10 mouse cellular contexts compared by ENCODE assay signal in the genomic region with DNA sequence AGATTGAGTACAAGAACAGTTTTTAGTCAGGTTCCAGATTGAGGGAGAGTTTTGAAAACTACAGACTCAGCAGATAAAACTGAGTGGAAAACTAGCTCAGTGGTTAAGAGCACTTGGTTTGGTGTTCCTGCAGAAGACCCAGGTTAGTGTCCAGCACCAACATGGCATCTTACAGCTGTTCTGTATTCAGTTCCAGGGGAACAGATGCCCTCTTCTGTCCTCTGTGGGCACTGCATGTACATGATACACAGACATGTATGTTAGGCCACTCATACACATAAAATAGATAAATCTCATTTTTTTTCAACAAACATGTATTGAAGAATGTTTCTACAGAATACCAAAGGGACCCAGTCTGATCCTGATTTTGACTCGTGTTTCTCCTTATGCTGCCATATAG. TPM values are rescaled to one million over a fixed set of nuclear protein-coding genes. Genes with fewer than 3 reads are reported as not detected.
DNase-seq lines count a peak whose midpoint lies in the region; ATAC-seq and TF ChIP-seq lines count a peak whose summit lies in the region.
"Had no signal": no experiment of that assay in that cellular context is flagged by ENCODE, and none has a peak within 500 bp of the region (broad histone marks: within the 10 kb centered on the region; RNA-seq: fewer than 3 reads in every experiment).

No protein-coding gene starts in this region.

- in situ Hi-C loops in CH12.LX (cut with MboI; ENCODE audit: low pct_ligation_motif_present, low pct_unique_long_range_greater_than_20kb, low sequenced_read_pairs), result loop anchor here (10.0 kb wide), 1 partner anchor 55 kb away; no protein-coding TSS in a partner anchor

- no peak for TF ChIP-seq POLR2A in CH12.LX (IDR thresholded peaks at IDR 0.05; ENCODE audit: low read depth, low read length)
- no peak for TF ChIP-seq POLR2A in brain, embryonic 14.5 days (IDR thresholded peaks at IDR 0.05; ENCODE audit: borderline replicate concordance, extremely low read depth, insufficient read depth, insufficient read length, poor library complexity, severe bottlenecking)

- no peak for DNase-seq in heart, postnatal 0 days (ENCODE audit: low spot score)
- DNase-seq in CH12.LX (ENCODE audit: extremely low read depth), result peak; percentile 29
- DNase-seq in brain, embryonic 14.5 days (ENCODE audit: low read depth), result peak; percentile 12
- peak; percentile 79 for DNase-seq in lung, postnatal 36 days
- no peak for DNase-seq in ovary, postnatal 14 days (ENCODE audit: low spot score)
- no peak for DNase-seq in heart, postnatal 25 days (ENCODE audit: low spot score)

- no peak for ATAC-seq in heart, postnatal 0 days (ENCODE audit: insufficient read depth, low read depth)
- no peak for ATAC-seq in heart, embryonic 11.5 days (replicated peaks; ENCODE audit: insufficient number of reproducible peaks, low FRiP score, low TSS enrichment)
- ATAC-seq in frontal cortex, adult (ENCODE audit: low TSS enrichment), result no peak

- intact Hi-C loops in heart, postnatal 25 days (cut with DNase I), result no loop called here

- peaks cover 37% of the 10 kb centered on the region for H3K4me1 ChIP-seq in heart, postnatal 0 days (ENCODE audit: control insufficient read depth, insufficient read depth)
- H3K4me1 ChIP-seq in heart, embryonic 11.5 days (ENCODE audit: control insufficient read depth, insufficient read depth, low read length), result peaks cover 17% of the 10 kb centered on the region
- peaks cover 2 to 14% of the 10 kb centered on the region in 2 experiments; a peak in 2 of 4 replicates for H3K4me1 ChIP-seq in CH12.LX (ENCODE audit: control insufficient read depth in 1 of 2, insufficient read depth in 2 of 2)

- no peak for TF ChIP-seq EP300 in heart, postnatal 0 days (IDR thresholded peaks at IDR 0.05; ENCODE audit: low read depth)
- no peak for TF ChIP-seq EP300 in CH12.LX (IDR thresholded peaks at IDR 0.05; ENCODE audit: low read length)

- H3K4me2 ChIP-seq in heart, postnatal 0 days (ENCODE audit: low read depth, low read length), result no peak overlapping the region
- no peak overlapping the region for H3K4me2 ChIP-seq in heart, embryonic 11.5 days
- H3K4me2 ChIP-seq in CH12.LX (ENCODE audit: insufficient read depth, low read depth, poor library complexity, severe bottlenecking), result no peak overlapping the region
- H3K4me2 ChIP-seq: neural tube, embryonic 12.5 days had no signal

- TF ChIP-seq RAD21 in CH12.LX (IDR thresholded peaks at IDR 0.05; ENCODE audit: low read depth, low read length), result peak; percentile 59

- no peaks in the 10 kb centered on the region for H3K9me3 ChIP-seq in heart, postnatal 0 days (replicated peaks; ENCODE audit: control insufficient read depth, low read length)
- H3K9me3 ChIP-seq in heart, embryonic 11.5 days (replicated peaks; ENCODE audit: control insufficient read depth, low read length), result no peaks in the 10 kb centered on the region
- no peaks in the 10 kb centered on the region for H3K9me3 ChIP-seq in CH12.LX (replicated peaks; ENCODE audit: low read length)
- H3K9me3 ChIP-seq: neural tube, embryonic 12.5 days had no signal

- H3K79me2 ChIP-seq in CH12.LX (replicated peaks; ENCODE audit: control insufficient read depth, extremely low read depth, insufficient read depth, poor library complexity, severe bottlenecking), result peaks cover 2% of the 10 kb centered on the region; the same call in 1 of the 2 replicates

- WGBS in heart, postnatal 0 days, result 65% methylated on average over 1 of the region's 1 CpGs
- WGBS in heart, embryonic 11.5 days (ENCODE audit: insufficient replicate concordance), result 78% methylated on average over 1 of the region's 1 CpGs

- no peaks in the 10 kb centered on the region for H3K36me3 ChIP-seq in heart, postnatal 0 days (replicated peaks; ENCODE audit: control insufficient read depth, insufficient read depth, low read length)
- no peaks in the 10 kb centered on the region for H3K36me3 ChIP-seq in heart, embryonic 11.5 days (ENCODE audit: control insufficient read depth, insufficient read depth, low read length)
- H3K36me3 ChIP-seq in CH12.LX (replicated peaks in 1 of 2; ENCODE audit: control insufficient read depth in 1 of 2, insufficient read depth in 1 of 2, low read length in 1 of 2), result no peaks in the 10 kb centered on the region
- H3K36me3 ChIP-seq: neural tube, embryonic 12.5 days had no signal

- H3K27ac ChIP-seq in heart, postnatal 0 days (ENCODE audit: low read depth), result no peak overlapping the region
- H3K27ac ChIP-seq in heart, embryonic 11.5 days (ENCODE audit: low read depth, low read length), result no peak overlapping the region
- no peak overlapping the region for H3K27ac ChIP-seq in CH12.LX (ENCODE audit: insufficient read depth, low read depth)
- H3K27ac ChIP-seq: neural tube, embryonic 12.5 days had no signal

- H3K27me3 ChIP-seq in heart, postnatal 0 days (ENCODE audit: control insufficient read depth, insufficient read depth, low read length), result no peaks in the 10 kb centered on the region
- H3K27me3 ChIP-seq in heart, embryonic 11.5 days (ENCODE audit: control insufficient read depth, insufficient read depth, low read length), result no peaks in the 10 kb centered on the region
- H3K27me3 ChIP-seq in CH12.LX (replicated peaks), result no peaks in the 10 kb centered on the region
- H3K27me3 ChIP-seq: neural tube, embryonic 12.5 days had no signal

- H3K4me3 ChIP-seq in heart, postnatal 0 days (ENCODE audit: low read depth, low read length), result no peak overlapping the region
- H3K4me3 ChIP-seq in heart, embryonic 11.5 days (ENCODE audit: low read depth, low read length), result no peak overlapping the region
- no peak overlapping the region for H3K4me3 ChIP-seq in CH12.LX (replicated peaks in 1 of 3; ENCODE audit: low read depth in 2 of 3, low read length in 2 of 3, poor library complexity in 1 of 3)
- H3K4me3 ChIP-seq: neural tube, embryonic 12.5 days had no signal

- no peak overlapping the region for H3K9ac ChIP-seq in heart, postnatal 0 days (replicated peaks; ENCODE audit: low read depth, low read length)
- H3K9ac ChIP-seq in heart, embryonic 11.5 days (ENCODE audit: low read depth, low read length), result no peak overlapping the region
- H3K9ac ChIP-seq in CH12.LX (ENCODE audit: insufficient read depth, low read depth), result no peak overlapping the region
- H3K9ac ChIP-seq: neural tube, embryonic 12.5 days had no signal

- dilution Hi-C loops in CH12.LX (cut with MboI; ENCODE audit: extremely low pct_ligation_motif_present, extremely low pct_unique_long_range_greater_than_20kb, low sequenced_read_pairs), result no loop called here

- TF ChIP-seq CTCF in heart, postnatal 0 days (IDR thresholded peaks at IDR 0.05; ENCODE audit: low read depth), result peak; percentile 36
- peak; percentile 61 to 71 for TF ChIP-seq CTCF in CH12.LX (conservative IDR thresholded peaks at IDR 0.05 in 1 of 2, IDR thresholded peaks at IDR 0.05 in 1 of 2; ENCODE audit: low read depth in 2 of 2, low read length in 2 of 2)
- peak; percentile 35; the same call in 1 of the 2 replicates for TF ChIP-seq CTCF in brain, embryonic 14.5 days (IDR thresholded peaks at IDR 0.05; ENCODE audit: borderline replicate concordance, extremely low read depth, insufficient read depth, insufficient read length)

TF ChIP-seq in CH12.LX, 34 proteins besides CTCF, POLR2A, EP300 and RAD21:
- TF ChIP-seq SMC3 (IDR thresholded peaks at IDR 0.05; ENCODE audit: low read depth, low read length), result peak; percentile 76
- no peak for TF ChIP-seq JUN (IDR thresholded peaks at IDR 0.05; ENCODE audit: insufficient read depth, low read depth, low read length)

RNA-seq across cellular contexts. Expression of gene Luzp1, which starts 40.3 kb away (rescaled TPM):
- 22.6 and 24.5 TPM in 2 replicates for total RNA-seq in heart, postnatal 0 days (2014; rRNA removed; ENCODE audit: low replicate concordance)
- 80.2 and 91.1 TPM in 2 replicates for polyA plus RNA-seq in heart, postnatal 0 days (2015; fragmentation: Nextera tagmentation; extraction: Ambion mirVana)
- polyA plus RNA-seq in heart, embryonic 11.5 days (2014; fragmentation: Nextera tagmentation; extraction: Ambion mirVana), result 85.8 and 108 TPM in 2 replicates
- 6.1 and 6.9 TPM in 2 replicates for total RNA-seq in CH12.LX (2012; rRNA removed)
- total RNA-seq in CH12.LX (2014; rRNA removed), result 4.7 and 5.0 TPM in 2 replicates
- polyA plus RNA-seq in CH12.LX (2012; ENCODE audit: insufficient read length, low read depth), result 5.9 and 7.0 TPM in 2 replicates
- polyA plus RNA-seq in brain, embryonic 14.5 days (2012; rRNA removed), result 12.8 and 15.0 TPM in 2 replicates
- total RNA-seq in heart, postnatal 25 days (2021), result 10 to 100 TPM; 43.4 to 50.2 TPM

RNA-seq across cellular contexts. Expression of gene 6030445D17Rik, which starts 47.8 kb away (rescaled TPM):
- not detected in 2 replicates for total RNA-seq in heart, postnatal 0 days (2014; rRNA removed; ENCODE audit: low replicate concordance)
- polyA plus RNA-seq in heart, postnatal 0 days (2015; fragmentation: Nextera tagmentation; extraction: Ambion mirVana), result 0.27 and 0.43 TPM in 2 replicates
- 0.25 and 0.29 TPM in 2 replicates for polyA plus RNA-seq in heart, embryonic 11.5 days (2014; fragmentation: Nextera tagmentation; extraction: Ambion mirVana)
- total RNA-seq in CH12.LX (2012; rRNA removed) (not detected in 2 replicates), CH12.LX (2014; rRNA removed) (not detected in 2 replicates)
- not detected in 2 replicates for polyA plus RNA-seq in CH12.LX (2012; ENCODE audit: insufficient read length, low read depth)
- polyA plus RNA-seq in brain, embryonic 14.5 days (2012; rRNA removed), result 0.16 and 0.18 TPM in 2 replicates
- total RNA-seq in heart, postnatal 25 days (2021), result under 1 TPM; 0.23 to 0.53 TPM
- polyA plus RNA-seq: heart, embryonic 16.5 days had no signal

Comparison
In these comparisons a context has a peak if more than half of its experiments do, and no peak if none do; other contexts are left out.
1. DNase-seq: peak in CH12.LX (single experiment), brain, embryonic 14.5 days (single experiment) and lung, postnatal 36 days (single experiment); none in heart, postnatal 0 days (single experiment), ovary, postnatal 14 days (single experiment) and heart, postnatal 25 days (single experiment).
2. Peak in every context shown above with its lines, with median percentiles within 50 percentile points of each other: CTCF ChIP-seq.